Mouse (Mus musculus): ENCODE data around the gene Cdc42se1.

DNA sequence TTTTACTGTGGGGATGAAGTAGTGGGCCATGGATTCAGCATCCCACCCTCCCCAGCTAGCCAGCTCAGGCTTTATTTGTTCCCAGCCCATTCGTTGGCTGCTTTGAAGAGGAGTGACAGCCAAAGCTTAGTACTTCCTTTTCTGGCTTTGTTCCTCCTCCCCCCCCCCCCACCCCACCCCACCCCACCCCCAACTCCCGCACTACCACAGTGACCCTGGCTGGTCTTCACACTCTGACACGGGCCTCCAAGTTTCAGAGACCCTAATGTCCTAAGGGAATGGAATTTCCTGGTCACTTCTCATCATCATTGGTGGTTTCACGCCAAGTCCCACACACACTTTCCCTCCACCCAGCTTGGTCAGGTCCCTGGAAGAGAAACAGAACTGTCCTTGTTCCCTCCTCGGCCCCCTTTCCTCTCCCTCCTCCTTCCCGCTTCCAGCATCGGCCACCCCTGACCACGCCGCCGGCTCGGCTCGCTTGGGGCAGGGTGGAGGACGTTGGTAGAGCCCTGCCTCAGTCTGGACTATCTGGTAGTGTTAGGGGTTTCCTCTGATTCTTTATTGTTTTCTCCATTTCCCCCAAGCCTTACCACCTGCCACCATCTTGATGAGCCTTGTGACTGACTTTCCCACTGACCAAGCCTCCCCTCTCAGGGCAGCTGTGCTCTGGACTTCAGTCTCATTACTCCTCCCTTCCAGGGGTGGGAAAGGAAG is 1.4 kb downstream of the Cdc42se1 start:
- TF ChIP-seq POLR2AphosphoS5 (IDR thresholded peaks at IDR 0.05; ENCODE audit: insufficient replicate concordance, low read depth, low read length) (no peak), CTCF (IDR thresholded peaks at IDR 0.05; ENCODE audit: low read depth, low read length) (no peak)

Data from G1E (cell line).